Mouse (Mus musculus) lung, embryonic 16.5 days (tissue): ENCODE data around the gene Habp2. TPM values are rescaled to one million over a fixed set of nuclear protein-coding genes. Genes with fewer than 3 reads are reported as not detected.

ENCODE experiments used
- ATAC-seq: fragments of 200-750 bp; cut with Nextera tagmentation; 2 replicates; pipeline ENCODE4 v1.8.0; 2017; ENCODE audit warnings: low read depth, mild to moderate bottlenecking, moderate library complexity
- H3K27ac ChIP-seq: fragments of 300-500 bp; sonication (generic); 2 replicates; pipeline ENCODE4 v1.5.1; 2014; ENCODE audit warnings: mild to moderate bottlenecking, control low read depth, low read length
- H3K27me3 ChIP-seq: fragments of 300-500 bp; sonication (generic); 2 replicates; pipeline ENCODE4 v1.6.1; 2014; ENCODE audit warnings: low read depth, low read length, mixed read lengths; ENCODE audit not compliant: control insufficient read depth, insufficient read depth
- H3K36me3 ChIP-seq: fragments of 300-500 bp; sonication (generic); 2 replicates; pipeline ENCODE4 v1.6.1; 2014; ENCODE audit warnings: low read length; ENCODE audit not compliant: control insufficient read depth, insufficient read depth
- H3K4me1 ChIP-seq: fragments of 300-500 bp; sonication (generic); replicated peaks from 2 replicates; pipeline ENCODE4 v1.6.1; 2014; ENCODE audit warnings: low read length, mixed read lengths; ENCODE audit not compliant: control insufficient read depth, insufficient read depth
- H3K4me2 ChIP-seq: fragments of 300-500 bp; sonication (generic); 2 replicates; pipeline ENCODE4 v1.6.1; 2014; ENCODE audit warnings: low read depth, low read length, control low read depth
- H3K4me3 ChIP-seq: fragments of 300-500 bp; sonication (generic); 2 replicates; pipeline ENCODE4 v1.5.1; 2014; ENCODE audit warnings: mild to moderate bottlenecking, low read length, control low read depth
- H3K9ac ChIP-seq: fragments of 300-500 bp; sonication (generic); 2 replicates; pipeline ENCODE4 v1.6.1; 2014; ENCODE audit warnings: low read length, control low read depth
- H3K9me3 ChIP-seq: fragments of 300-500 bp; sonication (generic); 2 replicates; pipeline ENCODE4 v1.6.1; 2016; ENCODE audit warnings: low read length; ENCODE audit not compliant: control insufficient read depth
- WGBS: fragments of 180-500 bp; shearing (Covaris S2); extraction: QIAGEN DNeasy Blood & Tissue Kit; methylation state at CpG from one replicate; pipeline ENCODE4 v1.1.7; 2014; 5-methylcytosine and 5-hydroxymethylcytosine counted together
- polyA plus RNA-seq: library from polyadenylated mRNA; unstranded; fragments of >200 nt; fragmentation: Nextera tagmentation; extraction: Ambion mirVana; gene quantifications from 2 replicates; pipeline ENCODE4 v1.2.1, GENCODE M21; 2015

Gene Habp2
- polyA plus RNA-seq, 1 experiment from 2014 or later: 2.6 TPM

- no peaks in the 10 kb centered on the region for H3K9me3 ChIP-seq
- no peak overlapping the region for H3K9ac ChIP-seq
- H3K4me1 ChIP-seq: peaks cover 3% of the 10 kb centered on the region; the same call in 1 of the 2 replicates
- H3K36me3 ChIP-seq: no peaks in the 10 kb centered on the region
- no peaks in the 10 kb centered on the region for H3K27me3 ChIP-seq
- H3K4me3 ChIP-seq: no peak overlapping the region
- ATAC-seq: no peak
- WGBS: 86% methylated on average over 7 of the region's 7 CpGs
- H3K4me2 ChIP-seq: no peak overlapping the region
- H3K27ac ChIP-seq: no peak overlapping the region
Observed at GRCm38 (mm10) chr19:56319219-56319618, 32.3 kb downstream of the Habp2 start.

GRCm38 (mm10) chr19:56319629-56320028 is 32.7 kb downstream of the Habp2 start:
- H3K27me3 ChIP-seq: no peaks in the 10 kb centered on the region
- peak overlapping the region; percentile 49; the same call in 1 of the 2 replicates for H3K4me2 ChIP-seq
- no peak overlapping the region for H3K4me3 ChIP-seq
- no peaks in the 10 kb centered on the region for H3K36me3 ChIP-seq
- H3K9ac ChIP-seq: 0 out of 2 replicates have a peak overlapping the region, but pooled peaks have one; percentile 25
- no peak for ATAC-seq
- no peak overlapping the region for H3K27ac ChIP-seq
- 76% methylated on average over 6 of the region's 6 CpGs for WGBS
- H3K4me1 ChIP-seq: peaks cover 3% of the 10 kb centered on the region; the same call in 1 of the 2 replicates
- no peaks in the 10 kb centered on the region for H3K9me3 ChIP-seq

DNA sequence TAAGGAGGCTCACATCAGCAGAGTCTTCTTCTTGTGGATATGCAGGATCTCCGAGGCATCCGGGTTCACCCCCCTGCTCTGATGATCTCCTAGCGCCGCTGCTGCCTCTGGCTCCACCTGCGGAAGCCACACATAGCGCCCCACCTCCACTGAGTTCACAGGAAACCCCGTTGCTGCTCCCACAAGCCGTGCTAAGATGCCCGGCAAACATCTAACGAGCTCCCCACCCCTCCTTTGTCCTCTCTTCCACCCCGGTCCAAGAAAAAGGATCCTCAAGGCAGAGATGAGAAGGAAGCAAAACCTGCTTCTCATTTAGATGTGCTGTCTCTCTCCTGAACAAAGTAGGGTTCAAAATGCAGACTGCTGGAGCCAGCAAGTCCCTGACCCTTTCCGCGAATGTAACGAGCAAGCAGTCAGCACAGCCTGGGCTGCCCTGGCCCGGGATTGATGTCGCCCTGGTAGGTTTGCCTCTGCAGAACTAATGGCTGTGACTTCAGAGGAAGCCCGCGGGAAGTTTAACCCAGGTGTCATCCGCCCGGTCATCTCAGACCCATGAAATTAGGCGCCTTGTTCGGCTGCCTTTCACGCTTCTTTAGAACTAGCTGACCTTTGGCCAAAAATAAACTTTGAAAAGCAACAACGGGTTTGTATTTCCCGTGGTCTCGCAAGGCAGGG is 33.4 kb downstream of the Habp2 start:
- Histone ChIP-seq H3K9me3 (no peaks in the 10 kb centered on the region), H3K9ac (peak overlapping the region; percentile 25; the same call in 1 of the 2 replicates), H3K27ac (no peak overlapping the region), H3K4me3 (peak overlapping the region; percentile 21), H3K4me1 (peaks cover 3% of the 10 kb centered on the region), H3K4me2 (peak overlapping the region; percentile 49), H3K27me3 (no peaks in the 10 kb centered on the region), H3K36me3 (no peaks in the 10 kb centered on the region)
- 0 out of 2 replicates have a peak, but pooled peaks have one; percentile 27 for ATAC-seq
- 21% methylated on average over 26 of the region's 26 CpGs for WGBS

- Histone ChIP-seq H3K27ac (no peak overlapping the region), H3K9me3 (no peaks in the 10 kb centered on the region), H3K36me3 (no peaks in the 10 kb centered on the region), H3K4me1 (peaks cover 9% of the 10 kb centered on the region), H3K9ac (no peak overlapping the region), H3K4me3 (no peak overlapping the region), H3K4me2 (no peak overlapping the region), H3K27me3 (no peaks in the 10 kb centered on the region)
- ATAC-seq: no peak; the same call in 1 of the 2 replicates
- 75% methylated on average over 12 of the region's 12 CpGs for WGBS
Observed at GRCm38 (mm10) chr19:56321303-56321920, 34.5 kb downstream of the Habp2 start.

DNA sequence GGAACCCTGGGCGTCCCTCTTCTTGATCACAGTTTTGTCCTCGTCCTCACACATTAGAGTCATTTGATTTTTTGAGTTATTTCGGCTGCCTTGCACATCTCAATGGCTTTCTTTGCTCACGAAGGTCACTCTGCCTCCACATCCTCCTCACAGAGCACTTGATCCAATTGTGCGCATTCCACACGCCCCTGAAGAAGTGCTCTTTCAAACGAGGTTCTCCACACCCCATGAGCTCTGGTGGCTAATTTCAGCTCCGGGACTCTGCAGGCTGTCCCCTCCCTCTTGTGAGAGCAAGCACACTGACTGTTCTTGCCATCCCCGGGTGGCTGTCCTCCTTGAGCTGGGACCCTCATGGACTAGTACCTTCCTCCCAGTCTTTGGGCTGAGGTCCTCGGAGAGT is 38.7 kb downstream of the Habp2 start:
- H3K27me3 ChIP-seq: no peaks in the 10 kb centered on the region
- H3K9me3 ChIP-seq: no peaks in the 10 kb centered on the region
- 41% methylated on average over 10 of the region's 10 CpGs for WGBS
- H3K4me3 ChIP-seq: no peak overlapping the region
- H3K36me3 ChIP-seq: no peaks in the 10 kb centered on the region
- H3K9ac ChIP-seq: no peak overlapping the region
- H3K4me2 ChIP-seq: no peak overlapping the region
- peaks cover 7% of the 10 kb centered on the region for H3K4me1 ChIP-seq
- peak; percentile 75 for ATAC-seq
- no peak overlapping the region for H3K27ac ChIP-seq

DNA sequence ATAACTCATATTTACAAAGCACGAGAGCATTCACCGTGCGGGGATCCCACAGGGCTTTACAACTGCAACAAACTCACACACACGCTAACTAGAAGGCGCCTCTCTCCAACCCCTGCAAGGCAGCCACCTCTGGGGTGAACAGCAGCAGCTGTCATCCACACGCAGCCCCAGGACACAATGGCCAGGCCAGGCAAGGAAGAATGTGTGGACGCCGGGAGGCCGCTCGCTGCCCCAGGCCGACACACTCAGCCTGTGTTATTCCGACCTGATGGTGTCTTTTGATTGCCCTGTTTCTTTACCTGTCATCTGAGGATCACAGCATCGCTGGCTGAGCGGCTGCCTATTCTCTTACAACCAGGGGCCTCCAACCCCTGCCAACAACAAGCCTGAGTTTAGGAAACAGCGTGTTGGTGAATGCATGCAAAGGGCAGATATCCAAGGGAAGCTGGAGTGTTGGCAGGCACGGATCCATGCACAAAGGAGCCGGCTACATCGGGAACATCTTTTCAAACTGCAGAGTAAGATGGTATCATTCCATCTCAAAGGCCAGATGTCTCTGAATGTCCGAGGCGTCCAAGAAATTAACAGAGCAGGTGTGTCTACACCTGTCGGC is 39.4 kb downstream of the Habp2 start:
- Histone ChIP-seq H3K4me3 (no peak overlapping the region), H3K9ac (no peak overlapping the region), H3K27me3 (no peaks in the 10 kb centered on the region), H3K9me3 (no peaks in the 10 kb centered on the region), H3K4me2 (no peak overlapping the region), H3K36me3 (no peaks in the 10 kb centered on the region), H3K27ac (no peak overlapping the region), H3K4me1 (peaks cover 7% of the 10 kb centered on the region)
- WGBS: 60% methylated on average over 21 of the region's 21 CpGs
- no peak for ATAC-seq

GRCm38 (mm10) chr19:56336321-56336720 is 49.4 kb downstream of the Habp2 start:
- no peaks in the 10 kb centered on the region for H3K36me3 ChIP-seq

DNA sequence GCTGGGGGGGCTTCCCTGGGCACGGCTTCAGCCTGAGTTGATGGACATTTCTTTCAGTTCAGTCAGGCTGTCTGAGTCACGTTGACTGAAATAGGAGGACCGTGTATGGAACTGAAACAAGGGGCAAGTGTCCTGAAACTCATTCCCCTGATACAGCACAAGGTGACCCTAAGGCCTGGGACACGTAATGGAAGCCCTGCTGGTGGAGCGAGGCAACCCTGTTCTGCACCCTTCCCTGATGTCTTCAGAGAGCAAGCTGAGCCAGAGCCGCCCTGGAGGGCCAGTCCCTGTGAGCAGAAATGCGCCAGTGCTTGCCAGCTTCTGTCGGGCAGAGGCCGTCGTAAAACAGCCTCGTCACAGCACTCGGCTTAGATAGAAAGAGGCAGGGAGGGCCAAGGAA is 49.9 kb downstream of the Habp2 start:
- ATAC-seq: no peak
- Histone ChIP-seq H3K27ac (no peak overlapping the region), H3K4me2 (no peak overlapping the region), H3K9me3 (no peaks in the 10 kb centered on the region), H3K4me3 (no peak overlapping the region), H3K4me1 (peaks cover 2% of the 10 kb centered on the region; the same call in 1 of the 2 replicates), H3K9ac (no peak overlapping the region), H3K36me3 (no peaks in the 10 kb centered on the region), H3K27me3 (no peaks in the 10 kb centered on the region)
- WGBS: 66% methylated on average over 12 of the region's 12 CpGs

More at GRCm38 (mm10) chr19:56336321-56336720, 49.4 kb downstream of the Habp2 start:
- H3K9me3 ChIP-seq: no peaks in the 10 kb centered on the region
- no peak overlapping the region for H3K27ac ChIP-seq
- no peak for ATAC-seq
- no peaks in the 10 kb centered on the region for H3K27me3 ChIP-seq
- H3K4me2 ChIP-seq: no peak overlapping the region
- H3K4me1 ChIP-seq: no peaks in the 10 kb centered on the region
- H3K9ac ChIP-seq: no peak overlapping the region
- WGBS: 77% methylated on average over 17 of the region's 17 CpGs
- no peak overlapping the region for H3K4me3 ChIP-seq

DNA sequence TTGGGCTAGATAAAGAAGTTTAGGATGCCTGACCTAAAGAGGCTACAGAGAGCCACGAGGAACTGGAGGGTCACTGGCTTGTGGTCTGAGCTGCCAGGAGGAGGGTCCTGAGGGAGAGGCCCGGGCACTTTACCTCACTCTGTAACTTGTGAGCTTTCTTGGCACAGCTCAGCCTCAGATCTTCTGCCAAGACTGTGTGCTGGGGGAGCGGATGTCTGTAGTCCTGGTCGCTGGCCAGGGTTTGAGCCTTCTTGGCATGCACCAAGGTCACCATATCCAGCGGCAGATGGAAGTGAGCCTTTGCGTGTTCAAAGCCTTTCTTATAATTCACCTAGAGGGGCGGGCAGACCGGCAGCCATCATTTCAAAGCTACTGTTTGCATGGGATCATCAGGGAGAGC is 55.1 kb downstream of the Habp2 start:
- Histone ChIP-seq H3K4me1 (peaks cover 5% of the 10 kb centered on the region; the same call in 1 of the 2 replicates), H3K36me3 (no peaks in the 10 kb centered on the region), H3K9me3 (no peaks in the 10 kb centered on the region), H3K27me3 (no peaks in the 10 kb centered on the region), H3K27ac (no peak overlapping the region), H3K9ac (no peak overlapping the region), H3K4me2 (no peak overlapping the region), H3K4me3 (no peak overlapping the region)
- peak; percentile 47 for ATAC-seq
- 53% methylated on average over 8 of the region's 8 CpGs for WGBS
